Mouse (Mus musculus) heart, postnatal 14 days (tissue): Measurements from ENCODE around the gene Hs3st3a1. TPM values are rescaled to one million over a fixed set of nuclear protein-coding genes. Genes with fewer than 3 reads are reported as not detected.

Source experiments
- DNase-seq, 2 experiments: peaks; one replicate each; pipeline ENCODE4 v3.0.0; 2021 to 2022
- intact Hi-C: fragments of 180-260 bp; cut with DNase I; formaldehyde crosslinking; loops from one replicate; pipeline ENCODE4 v1.15.1; 2025
- total RNA-seq, 2 experiments: library from RNA; stranded (reverse); gene quantifications; 2 replicates each; pipeline ENCODE4 v1.2.3; 2021

Hs3st3a1 gene
- total RNA-seq, 2 experiments from 2014 or later: 0.48 to 0.59 TPM

- no peak for DNase-seq
- intact Hi-C loops: no loop called here
Measured at GRCm38 (mm10) chr11:64544236-64544635, 109.1 kb downstream of the Hs3st3a1 start.

GRCm38 (mm10) chr11:64549380-64549779 is 114.2 kb downstream of the Hs3st3a1 start:
- no peak for DNase-seq
- intact Hi-C loops: no loop called here

GRCm38 (mm10) chr11:64549955-64550354 is 114.8 kb downstream of the Hs3st3a1 start:
- intact Hi-C loops: no loop called here
- no peak for DNase-seq

- no peak for DNase-seq
Measured at GRCm38 (mm10) chr11:64558282-64558681, 123.2 kb downstream of the Hs3st3a1 start.

GRCm38 (mm10) chr11:64559388-64559787 is 124.3 kb downstream of the Hs3st3a1 start:
- intact Hi-C loops: no loop called here
- DNase-seq: peak in 1 of 2 experiments; percentile 47

More at GRCm38 (mm10) chr11:64558282-64558681, 123.2 kb downstream of the Hs3st3a1 start:
- intact Hi-C loops: no loop called here

- intact Hi-C loops: no loop called here
- no peak for DNase-seq
Measured at GRCm38 (mm10) chr11:64560471-64560870, 125.3 kb downstream of the Hs3st3a1 start.

- DNase-seq: no peak
- intact Hi-C loops: no loop called here
Measured at GRCm38 (mm10) chr11:64562771-64563170, 127.6 kb downstream of the Hs3st3a1 start.

Other genes starting within 250 kb of the Hs3st3a1 start
- gene F930015N05Rik, start 1.3 kb downstream of the Hs3st3a1 start, total RNA-seq: under 1 TPM; 0.15 to 0.36 TPM